Mouse (Mus musculus): ENCODE measurements around the gene 1700025B11Rik. TPM values are rescaled to one million over a fixed set of nuclear protein-coding genes. Genes with fewer than 3 reads are reported as not detected.

Gene 1700025B11Rik
- total RNA-seq, 2 experiments from 2014 or later: not detected

Other genes with a start within 250 kb of the 1700025B11Rik start
- gene Apol7a, start 162.8 kb downstream of the 1700025B11Rik start, total RNA-seq (2021): under 1 TPM in 1 of 2 experiments, not detected in 1; 0.50 TPM
- not detected for gene Apol9a, start 150.8 kb downstream of the 1700025B11Rik start, total RNA-seq (2021)
- under 1 TPM in 1 of 2 experiments, not detected in 1; 0.28 TPM for gene Apol7b, start 114.4 kb downstream of the 1700025B11Rik start, total RNA-seq (2021)
- gene Apol10a, start 84.8 kb downstream of the 1700025B11Rik start, total RNA-seq (2021): not detected
- gene Apol11a, start 53.6 kb downstream of the 1700025B11Rik start, total RNA-seq (2021): not detected
- gene Apol7c, start 28.6 kb downstream of the 1700025B11Rik start, total RNA-seq (2021): not detected
- not detected for gene Apol10b, start 34.2 kb upstream of the 1700025B11Rik start, total RNA-seq (2021)
- not detected for gene Gm36245, start 37.4 kb upstream of the 1700025B11Rik start, total RNA-seq (2021)
- gene Apol11b, start 81.4 kb upstream of the 1700025B11Rik start, total RNA-seq (2021): not detected
- gene Apol7e, start 137.0 kb upstream of the 1700025B11Rik start, total RNA-seq (2021): under 1 TPM in 1 of 2 experiments, not detected in 1; 0.27 TPM
- gene Apol9b, start 167.1 kb upstream of the 1700025B11Rik start, total RNA-seq (2021): not detected
- 1 to 10 TPM; 2.2 to 3.3 TPM for gene Apol8, start 195.1 kb upstream of the 1700025B11Rik start, total RNA-seq (2021)

Data from left cerebral cortex, postnatal 25 days (tissue).